Mouse (Mus musculus): ENCODE measurements at regions not wholly inside any gene's neighbourhood (a gene's known extent, or its start where the extent isn't known, plus 50 kb on each side); places are given as distances from the start of the nearest gene placed in this dataset.

DNA sequence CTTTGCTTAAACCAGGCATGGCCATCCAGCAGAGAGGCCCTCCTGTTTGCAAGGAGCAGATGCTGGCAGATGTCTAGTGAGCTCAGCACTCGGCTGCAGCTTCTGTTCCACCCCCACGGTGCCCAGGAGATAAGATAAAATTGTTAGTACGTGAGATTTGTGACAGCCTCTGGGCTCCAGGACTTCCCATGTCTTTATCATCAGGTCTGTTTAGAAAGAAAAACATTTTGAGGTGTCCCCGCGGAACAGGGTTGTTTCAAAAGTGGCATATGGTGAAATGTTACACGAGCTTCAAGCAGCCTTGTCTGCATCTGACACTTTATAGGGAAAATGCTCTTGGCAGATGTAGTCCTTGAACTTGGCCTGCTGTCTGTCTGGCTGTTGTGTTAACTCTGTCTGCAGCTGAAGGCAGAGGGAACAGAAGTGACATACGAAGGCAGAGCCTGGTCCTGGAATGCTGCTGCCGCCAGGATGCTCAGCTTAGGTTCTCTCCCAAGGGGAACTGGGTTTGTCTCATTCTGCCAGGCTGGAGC, 219.1 kb upstream of the Dusp10 start:
- no peak overlapping the region for H3K4me3 ChIP-seq
- 0 out of 2 replicates have a peak, but pooled peaks cover under 1% of the 10 kb centered on the region for H3K27me3 ChIP-seq (replicated peaks)
- H3K9ac ChIP-seq, result no peak overlapping the region
- ATAC-seq (ENCODE audit: insufficient number of reproducible peaks, low FRiP score), result peak; percentile 89
- H3K4me2 ChIP-seq, result peak overlapping the region; percentile 49
- WGBS, result 3% methylated on average over 8 of the region's 8 CpGs
- no peaks in the 10 kb centered on the region for H3K36me3 ChIP-seq
- H3K9me3 ChIP-seq (replicated peaks), result peaks cover 3% of the 10 kb centered on the region; the same call in 1 of the 2 replicates
- peaks cover 17% of the 10 kb centered on the region for H3K4me1 ChIP-seq (replicated peaks)
- H3K27ac ChIP-seq (ENCODE audit: poor library complexity, severe bottlenecking), result peak overlapping the region; percentile 78

DNA sequence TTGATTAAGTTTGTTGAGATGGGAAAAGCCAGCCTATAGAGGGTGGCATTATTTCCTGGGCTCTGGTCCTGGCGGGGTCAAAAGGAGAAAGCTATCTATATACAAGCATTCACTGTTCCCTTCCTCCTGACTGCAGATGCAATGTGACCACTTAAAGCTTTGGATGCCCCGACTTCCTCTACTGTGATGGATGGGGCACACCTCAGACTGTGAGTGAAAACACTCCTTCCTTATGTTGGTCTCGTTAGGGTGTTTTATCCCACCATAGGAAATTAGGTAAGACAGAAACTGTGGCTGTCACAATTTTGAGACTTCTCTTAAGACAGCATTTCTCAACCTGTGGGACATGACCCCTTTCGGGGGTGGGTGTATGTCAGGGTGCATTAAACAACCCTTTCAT, 210.8 kb upstream of the Dusp10 start:
- H3K4me2 ChIP-seq, result no peak overlapping the region
- no peak overlapping the region for H3K4me3 ChIP-seq
- no peak overlapping the region for H3K9ac ChIP-seq
- no peaks in the 10 kb centered on the region for H3K36me3 ChIP-seq
- 72% methylated on average over 4 of the region's 4 CpGs for WGBS
- no peak for ATAC-seq (ENCODE audit: insufficient number of reproducible peaks, low FRiP score)
- 0 out of 2 replicates have a peak, but pooled peaks cover 3% of the 10 kb centered on the region for H3K27me3 ChIP-seq (replicated peaks)
- H3K4me1 ChIP-seq (replicated peaks), result no peaks in the 10 kb centered on the region; the same call in 1 of the 2 replicates
- H3K27ac ChIP-seq (ENCODE audit: poor library complexity, severe bottlenecking), result no peak overlapping the region
- H3K9me3 ChIP-seq (replicated peaks), result peaks cover under 1% of the 10 kb centered on the region; the same call in 1 of the 2 replicates

DNA sequence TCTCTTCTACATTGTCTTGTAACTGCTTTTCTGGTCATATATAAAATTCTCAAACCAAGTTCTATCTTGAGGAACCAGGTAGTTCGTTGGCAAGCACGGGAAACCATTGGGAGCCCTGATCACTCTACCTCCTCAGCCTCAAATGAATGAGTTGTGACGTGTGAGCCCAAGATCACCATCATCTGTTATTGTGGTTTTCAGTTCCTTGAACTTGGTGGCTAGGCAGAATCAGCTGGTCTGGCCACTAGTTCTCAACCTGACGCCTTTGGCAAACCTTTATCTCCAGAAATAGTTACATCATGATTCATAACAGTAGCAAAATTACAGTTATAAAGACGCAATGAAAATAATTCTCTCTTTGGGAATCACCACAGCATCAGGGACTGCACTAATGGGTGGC, 209.7 kb upstream of the Dusp10 start:
- 79% methylated on average over 5 of the region's 5 CpGs for WGBS
- Histone ChIP-seq H3K27ac (ENCODE audit: poor library complexity, severe bottlenecking) (no peak overlapping the region), H3K27me3 (replicated peaks) (0 out of 2 replicates have a peak, but pooled peaks cover 3% of the 10 kb centered on the region), H3K9ac (no peak overlapping the region), H3K9me3 (replicated peaks) (no peaks in the 10 kb centered on the region), H3K4me1 (replicated peaks) (no peaks in the 10 kb centered on the region; the same call in 1 of the 2 replicates), H3K4me2 (no peak overlapping the region), H3K36me3 (no peaks in the 10 kb centered on the region), H3K4me3 (no peak overlapping the region)
- ATAC-seq (ENCODE audit: insufficient number of reproducible peaks, low FRiP score), result no peak

DNA sequence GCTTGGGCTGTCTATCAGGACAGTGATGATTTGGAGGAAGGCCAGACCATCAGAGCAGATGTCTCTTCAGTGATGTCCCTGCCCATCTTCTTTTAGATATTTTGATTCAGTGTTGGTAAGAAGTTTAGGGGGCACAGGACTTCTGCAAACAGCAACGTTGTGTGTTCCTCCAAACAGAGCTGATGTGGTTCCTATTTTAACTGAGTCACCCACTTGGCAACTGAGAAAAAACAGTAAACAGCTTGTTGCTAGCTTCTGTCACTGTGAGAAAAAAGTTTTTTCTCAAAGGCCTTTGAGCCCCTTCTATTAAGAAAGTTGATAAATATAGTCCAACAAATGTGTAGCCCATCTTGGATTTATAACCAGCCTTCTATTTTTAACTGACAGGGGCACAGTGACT, 209.3 kb upstream of the Dusp10 start:
- Histone ChIP-seq H3K9me3 (replicated peaks) (no peaks in the 10 kb centered on the region), H3K27me3 (replicated peaks) (0 out of 2 replicates have a peak, but pooled peaks cover 3% of the 10 kb centered on the region), H3K4me2 (no peak overlapping the region), H3K36me3 (no peaks in the 10 kb centered on the region), H3K9ac (no peak overlapping the region), H3K4me1 (replicated peaks) (no peaks in the 10 kb centered on the region; the same call in 1 of the 2 replicates), H3K27ac (ENCODE audit: poor library complexity, severe bottlenecking) (no peak overlapping the region), H3K4me3 (no peak overlapping the region)
- WGBS, result 50% methylated on average over 1 of the region's 1 CpGs
- no peak for ATAC-seq (ENCODE audit: insufficient number of reproducible peaks, low FRiP score)

DNA sequence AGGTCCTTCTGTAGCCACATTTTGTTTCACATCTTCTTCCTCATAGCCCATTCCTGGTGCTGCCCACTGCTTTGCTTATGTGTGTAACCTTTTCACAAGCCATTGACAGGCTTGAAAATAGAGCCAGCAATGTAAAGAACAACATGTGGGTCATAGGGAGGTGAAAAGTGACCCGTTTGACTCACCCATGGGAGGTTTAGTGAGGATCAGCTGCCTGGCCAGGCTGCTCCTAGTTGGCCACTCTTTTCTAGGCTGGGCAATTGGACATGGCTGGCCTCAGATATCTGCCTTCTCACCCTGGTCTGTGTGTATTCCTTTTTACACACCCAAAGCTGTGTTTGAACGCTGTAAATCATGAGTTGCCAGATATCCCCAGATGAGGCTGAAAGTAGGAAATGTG, 208.8 kb upstream of the Dusp10 start:
- no peaks in the 10 kb centered on the region for H3K27me3 ChIP-seq (replicated peaks)
- H3K4me2 ChIP-seq, result no peak overlapping the region
- H3K9ac ChIP-seq, result no peak overlapping the region
- H3K4me3 ChIP-seq, result no peak overlapping the region
- H3K4me1 ChIP-seq (replicated peaks), result no peaks in the 10 kb centered on the region; the same call in 1 of the 2 replicates
- H3K27ac ChIP-seq (ENCODE audit: poor library complexity, severe bottlenecking), result no peak overlapping the region
- H3K9me3 ChIP-seq (replicated peaks), result no peaks in the 10 kb centered on the region
- no peak for ATAC-seq (ENCODE audit: insufficient number of reproducible peaks, low FRiP score)
- WGBS, result 67% methylated on average over 2 of the region's 2 CpGs
- no peaks in the 10 kb centered on the region for H3K36me3 ChIP-seq

DNA sequence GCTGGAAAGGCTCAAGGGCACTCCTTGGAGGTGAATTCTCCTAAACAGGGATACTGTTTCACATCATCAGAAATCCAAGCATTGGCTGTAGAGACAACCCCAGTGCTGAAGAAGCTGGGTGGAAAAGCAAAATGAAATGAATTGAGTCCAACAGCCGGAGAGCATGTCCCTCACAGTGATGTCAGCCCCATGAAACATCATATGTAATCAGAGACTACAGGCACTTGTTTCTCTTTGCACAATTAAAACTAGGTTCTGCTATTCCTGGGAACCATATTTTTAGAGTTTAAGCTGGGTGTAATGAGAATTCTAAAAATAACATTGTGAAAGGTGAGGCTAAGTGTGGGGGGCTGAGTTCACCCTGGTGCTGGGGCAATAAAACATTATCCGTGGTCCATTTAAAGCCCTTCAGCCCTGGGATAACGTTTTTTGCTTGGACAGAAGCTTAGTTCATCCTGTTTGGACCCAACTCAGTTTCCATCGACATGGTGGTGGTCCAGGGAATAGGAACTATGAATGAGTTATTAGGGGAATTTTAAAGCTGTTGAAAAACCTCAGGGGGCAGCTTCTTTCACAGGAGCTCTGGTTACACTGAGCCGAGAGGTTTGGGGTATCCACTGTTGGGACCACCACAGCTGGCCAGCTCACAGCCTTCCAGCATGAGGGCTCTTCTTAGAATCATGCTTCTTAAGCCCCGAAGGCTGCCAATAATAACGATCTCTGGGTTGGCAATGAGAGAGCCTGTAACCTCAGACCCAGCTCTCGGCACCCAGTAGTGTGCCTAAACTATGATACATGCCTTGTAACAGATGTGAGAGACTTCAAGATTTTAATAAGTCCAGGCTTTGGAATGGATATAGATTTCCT, 206.0 kb upstream of the Dusp10 start:
- H3K27ac ChIP-seq (ENCODE audit: poor library complexity, severe bottlenecking), result no peak overlapping the region
- WGBS, result 71% methylated on average over 8 of the region's 8 CpGs

DNA sequence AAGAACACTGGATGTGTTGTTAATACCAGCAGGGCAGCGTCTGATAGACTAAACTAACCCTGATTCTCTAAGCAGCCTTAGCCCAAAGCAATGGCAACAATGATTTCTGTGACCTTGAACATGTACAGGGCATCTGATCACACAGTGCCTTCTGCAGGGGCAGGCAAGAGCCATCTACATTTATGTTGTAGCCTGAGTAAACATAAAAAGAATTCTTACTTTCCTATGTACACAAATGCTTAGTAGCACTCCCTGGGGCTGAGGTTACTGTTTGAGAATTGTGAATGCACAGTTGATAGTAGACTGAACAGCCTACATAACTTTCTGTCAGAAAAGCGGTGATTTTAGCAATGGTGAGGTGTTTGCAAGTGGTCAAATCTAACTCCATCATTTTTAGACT, 204.9 kb upstream of the Dusp10 start:
- WGBS, result 72% methylated on average over 2 of the region's 2 CpGs
- ATAC-seq (ENCODE audit: insufficient number of reproducible peaks, low FRiP score), result no peak

More for the DNA sequence above, 206.0 kb upstream of the Dusp10 start:
- no peak overlapping the region for H3K4me2 ChIP-seq
- H3K4me3 ChIP-seq, result no peak overlapping the region
- H3K36me3 ChIP-seq, result no peaks in the 10 kb centered on the region
- H3K9ac ChIP-seq, result no peak overlapping the region
- no peaks in the 10 kb centered on the region for H3K27me3 ChIP-seq (replicated peaks)
- no peaks in the 10 kb centered on the region; the same call in 1 of the 2 replicates for H3K4me1 ChIP-seq (replicated peaks)
- ATAC-seq (ENCODE audit: insufficient number of reproducible peaks, low FRiP score), result no peak
- H3K9me3 ChIP-seq (replicated peaks), result no peaks in the 10 kb centered on the region

DNA sequence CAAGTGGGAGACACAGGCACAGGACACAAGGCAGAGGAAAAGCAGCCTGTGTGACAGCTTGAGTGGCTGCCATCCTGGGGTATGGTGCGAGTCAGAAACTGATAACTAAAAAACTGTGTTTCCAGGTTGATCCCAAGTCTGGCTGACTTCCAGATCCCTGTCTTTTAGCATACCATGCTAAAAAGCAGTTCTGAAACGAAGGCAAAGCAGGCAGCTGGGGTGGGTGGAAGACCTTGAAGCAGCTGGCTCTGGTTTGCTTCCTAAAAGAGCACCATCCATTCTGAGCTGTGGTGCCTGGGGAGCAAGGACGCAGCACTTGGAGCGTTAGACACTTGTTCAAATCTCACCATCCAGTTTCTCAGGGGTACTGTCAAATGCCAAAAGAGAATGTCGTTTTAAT, 192.5 kb upstream of the Dusp10 start:
- H3K27me3 ChIP-seq (replicated peaks), result 0 out of 2 replicates have a peak, but pooled peaks cover 3% of the 10 kb centered on the region
- ATAC-seq (ENCODE audit: insufficient number of reproducible peaks, low FRiP score), result no peak
- no peaks in the 10 kb centered on the region for H3K36me3 ChIP-seq
- H3K4me3 ChIP-seq, result no peak overlapping the region
- H3K4me2 ChIP-seq, result no peak overlapping the region
- peaks cover 9% of the 10 kb centered on the region for H3K4me1 ChIP-seq (replicated peaks)
- H3K9ac ChIP-seq, result no peak overlapping the region
- H3K9me3 ChIP-seq (replicated peaks), result no peaks in the 10 kb centered on the region
- WGBS, result 33% methylated on average over 5 of the region's 5 CpGs
- 0 out of 2 replicates have a peak overlapping the region, but pooled peaks have one; percentile 11 for H3K27ac ChIP-seq (ENCODE audit: poor library complexity, severe bottlenecking)

More for the DNA sequence above, 204.9 kb upstream of the Dusp10 start:
- Histone ChIP-seq H3K4me3 (no peak overlapping the region), H3K4me2 (no peak overlapping the region), H3K9me3 (replicated peaks) (no peaks in the 10 kb centered on the region), H3K27ac (ENCODE audit: poor library complexity, severe bottlenecking) (no peak overlapping the region), H3K27me3 (replicated peaks) (no peaks in the 10 kb centered on the region), H3K4me1 (replicated peaks) (no peaks in the 10 kb centered on the region; the same call in 1 of the 2 replicates), H3K36me3 (no peaks in the 10 kb centered on the region), H3K9ac (no peak overlapping the region)

DNA sequence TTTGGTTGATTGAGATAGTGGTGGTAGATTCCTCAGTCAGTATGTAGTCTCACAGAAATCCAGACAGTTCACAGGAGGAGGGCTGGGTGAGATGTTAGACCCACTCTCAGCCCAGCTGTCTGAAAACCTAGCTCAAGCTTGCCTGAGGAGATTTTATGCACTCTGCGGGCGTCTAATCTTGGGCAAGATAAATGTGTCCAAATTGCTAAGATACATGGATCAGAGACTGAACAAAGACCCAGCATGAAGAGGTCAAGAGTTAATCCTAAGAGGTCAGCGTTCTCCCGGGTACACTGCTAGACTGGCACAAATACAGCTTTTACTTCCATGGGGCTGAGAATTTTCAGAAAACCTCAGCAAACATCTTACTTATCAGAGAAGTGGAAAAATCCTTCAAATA, 186.8 kb upstream of the Dusp10 start:
- H3K4me3 ChIP-seq, result no peak overlapping the region
- H3K27me3 ChIP-seq (replicated peaks), result no peaks in the 10 kb centered on the region
- H3K4me1 ChIP-seq (replicated peaks), result peaks cover 5% of the 10 kb centered on the region
- ATAC-seq (ENCODE audit: insufficient number of reproducible peaks, low FRiP score), result no peak
- H3K36me3 ChIP-seq, result no peaks in the 10 kb centered on the region
- 22% methylated on average over 4 of the region's 4 CpGs for WGBS
- H3K27ac ChIP-seq (ENCODE audit: poor library complexity, severe bottlenecking), result no peak overlapping the region
- H3K9ac ChIP-seq, result no peak overlapping the region
- H3K9me3 ChIP-seq (replicated peaks), result no peaks in the 10 kb centered on the region
- H3K4me2 ChIP-seq, result no peak overlapping the region

DNA sequence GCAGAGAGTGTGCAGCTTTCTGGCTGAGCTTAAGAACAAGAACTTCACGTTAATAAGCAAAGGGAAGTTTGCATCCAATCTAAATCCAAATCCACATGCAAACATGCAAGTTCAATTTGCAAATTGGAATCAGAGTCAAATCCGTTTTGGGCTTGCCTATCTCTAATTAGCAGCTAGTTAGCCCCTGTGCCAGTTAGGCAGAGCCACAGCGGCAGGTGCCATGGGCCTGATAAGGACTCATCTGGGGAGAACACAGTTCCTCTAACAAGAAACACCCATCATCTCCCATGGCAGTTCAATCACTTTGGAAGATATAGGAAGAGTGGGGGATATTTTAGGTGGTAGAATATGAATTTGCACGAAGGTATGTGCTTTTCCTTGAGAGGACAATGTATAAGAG, 168.0 kb upstream of the Dusp10 start:
- WGBS, result 65% methylated on average over 4 of the region's 4 CpGs
- H3K27me3 ChIP-seq (replicated peaks), result no peaks in the 10 kb centered on the region
- H3K9ac ChIP-seq, result no peak overlapping the region
- no peak for ATAC-seq (ENCODE audit: insufficient number of reproducible peaks, low FRiP score)
- no peak overlapping the region for H3K4me2 ChIP-seq
- H3K27ac ChIP-seq (ENCODE audit: poor library complexity, severe bottlenecking), result no peak overlapping the region
- H3K36me3 ChIP-seq, result no peaks in the 10 kb centered on the region
- no peak overlapping the region for H3K4me3 ChIP-seq
- H3K4me1 ChIP-seq (replicated peaks), result no peaks in the 10 kb centered on the region
- no peaks in the 10 kb centered on the region for H3K9me3 ChIP-seq (replicated peaks)

DNA sequence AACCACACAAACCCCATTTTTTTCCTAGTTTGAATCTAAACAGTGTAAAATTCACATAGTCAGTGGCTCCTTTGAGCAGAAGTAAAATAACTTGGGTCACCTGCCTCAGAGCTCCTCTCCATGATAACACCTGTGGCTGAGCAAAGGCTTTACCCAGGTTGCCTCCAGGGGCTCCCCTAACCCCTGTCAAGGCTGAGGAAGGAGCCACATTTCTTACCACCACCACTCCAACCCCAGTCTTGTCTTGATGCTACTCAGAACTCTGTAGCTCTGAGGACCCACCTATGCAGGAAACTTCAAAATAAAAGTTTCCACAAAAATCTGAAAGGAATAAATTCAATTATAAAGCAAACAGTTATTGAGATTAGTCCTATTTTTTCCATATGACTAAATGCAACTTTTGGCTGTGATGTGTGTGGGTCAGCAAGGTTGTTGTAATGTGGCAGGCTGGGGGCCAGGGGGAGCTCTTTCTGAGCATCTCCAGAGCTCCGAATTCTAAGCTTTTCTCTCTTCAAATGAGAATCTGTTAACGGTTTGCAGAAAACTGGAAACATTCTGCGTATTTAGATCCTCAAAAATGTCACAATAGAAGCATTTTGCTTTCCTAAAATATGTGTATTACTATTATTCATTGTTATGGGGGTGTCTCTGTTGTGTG, 159.0 kb upstream of the Dusp10 start:
- no peak for ATAC-seq (ENCODE audit: insufficient number of reproducible peaks, low FRiP score)
- Histone ChIP-seq H3K9ac (no peak overlapping the region), H3K4me1 (replicated peaks) (no peaks in the 10 kb centered on the region), H3K4me2 (no peak overlapping the region), H3K27me3 (replicated peaks) (no peaks in the 10 kb centered on the region), H3K4me3 (no peak overlapping the region), H3K9me3 (replicated peaks) (no peaks in the 10 kb centered on the region), H3K36me3 (no peaks in the 10 kb centered on the region), H3K27ac (ENCODE audit: poor library complexity, severe bottlenecking) (no peak overlapping the region)
- 72% methylated on average over 3 of the region's 3 CpGs for WGBS
